10 mouse cellular contexts compared by ENCODE assay signal in the genomic region with DNA sequence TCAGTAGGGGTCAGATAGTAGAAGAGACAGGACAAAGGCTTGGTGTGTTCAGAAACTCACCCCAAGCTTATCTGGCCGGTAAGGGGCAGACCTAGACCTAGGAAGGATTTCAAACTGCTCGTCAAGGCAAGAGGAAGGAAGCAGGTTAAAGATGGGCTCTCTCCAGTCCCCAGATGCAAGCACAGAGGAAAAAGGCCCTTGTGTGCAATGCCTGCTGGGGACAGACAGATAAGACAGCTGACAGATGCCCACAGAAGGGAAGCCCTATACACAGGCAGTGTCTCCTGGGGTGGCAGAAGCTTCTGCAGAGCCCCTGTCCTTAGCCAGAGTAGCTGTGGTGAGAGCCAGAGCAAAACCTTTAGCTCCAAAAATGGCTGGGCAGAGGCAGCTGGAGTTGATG. TPM values are rescaled to one million over a fixed set of nuclear protein-coding genes. Genes with fewer than 3 reads are reported as not detected.
DNase-seq lines count a peak whose midpoint lies in the region; ATAC-seq lines count a peak whose summit lies in the region.
"Had no signal": no experiment of that assay in that cellular context is flagged by ENCODE, and none has a peak within 500 bp of the region (broad histone marks: within the 10 kb centered on the region; RNA-seq: fewer than 3 reads in every experiment).

No protein-coding gene starts in this region.

- H3K27ac ChIP-seq in kidney, embryonic 15.5 days, result peak overlapping the region; percentile 42; the same call in 1 of the 2 replicates
- H3K27ac ChIP-seq: heart, embryonic 15.5 days; limb, embryonic 12.5 days had no signal

- no peaks in the 10 kb centered on the region for H3K9me3 ChIP-seq in kidney, embryonic 15.5 days (replicated peaks)
- H3K9me3 ChIP-seq: heart, embryonic 15.5 days; limb, embryonic 12.5 days had no signal

- H3K4me2 ChIP-seq in kidney, embryonic 15.5 days, result no peak overlapping the region
- H3K4me2 ChIP-seq: heart, embryonic 15.5 days; limb, embryonic 12.5 days had no signal

- no peaks in the 10 kb centered on the region for H3K36me3 ChIP-seq in kidney, embryonic 15.5 days
- H3K36me3 ChIP-seq: heart, embryonic 15.5 days; limb, embryonic 12.5 days had no signal

- no peak for DNase-seq in kidney, adult 9 months
- peak; percentile 49 for DNase-seq in liver
- DNase-seq in adrenal gland, postnatal 4 days (ENCODE audit: low spot score in 2 of 2), result no peak
- no peak for DNase-seq in thymus, postnatal 4 days

- WGBS in kidney, embryonic 15.5 days, result 70% methylated on average over 2 of the region's 2 CpGs

- H3K9ac ChIP-seq in kidney, embryonic 15.5 days, result no peak overlapping the region
- H3K9ac ChIP-seq: heart, embryonic 15.5 days; limb, embryonic 12.5 days had no signal

- peaks cover 55% of the 10 kb centered on the region for H3K4me1 ChIP-seq in kidney, embryonic 15.5 days

- ATAC-seq in kidney, embryonic 15.5 days (replicated peaks; ENCODE audit: low FRiP score), result no peak
- ATAC-seq in common myeloid progenitor, adult 5-6 weeks (replicated peaks; ENCODE audit: low read depth, poor library complexity, severe bottlenecking), result peak; percentile 87
- peak; percentile 93 for ATAC-seq in megakaryocyte-erythroid progenitor cell, adult 5-6 weeks (replicated peaks; ENCODE audit: low FRiP score, low TSS enrichment, poor library complexity, severe bottlenecking)
- ATAC-seq: intestine, postnatal 0 days had no signal

- H3K27me3 ChIP-seq in kidney, embryonic 15.5 days, result no peaks in the 10 kb centered on the region
- H3K27me3 ChIP-seq: heart, embryonic 15.5 days had no signal

- no peak overlapping the region for H3K4me3 ChIP-seq in kidney, embryonic 15.5 days (replicated peaks)
- H3K4me3 ChIP-seq: heart, embryonic 15.5 days; limb, embryonic 12.5 days had no signal

RNA-seq across cellular contexts. Expression of gene Ubash3b, which starts 11.6 kb away (rescaled TPM):
- 8.1 and 8.7 TPM in 2 replicates for polyA plus RNA-seq in kidney, embryonic 15.5 days (2015; fragmentation: Nextera tagmentation; extraction: Ambion mirVana)
- total RNA-seq in common myeloid progenitor, adult 5-6 weeks (2017), result 6.3 and 9.1 TPM in 2 replicates
- total RNA-seq in megakaryocyte-erythroid progenitor cell, adult 5-6 weeks (2014; fragmentation: Nextera tagmentation), result 5.6 and 13.3 TPM in 2 replicates
- total RNA-seq in megakaryocyte-erythroid progenitor cell, adult 5-6 weeks (2017), result 3.7 and 4.0 TPM in 2 replicates
- 1 to 10 TPM; 6.5 to 6.7 TPM for total RNA-seq in adrenal gland, postnatal 4 days (2021)
